Mouse (Mus musculus) liver, adult (tissue): Measurements from ENCODE around the gene Cdkal1.

ENCODE experiments used
- GATA4 ChIP-seq: IDR thresholded peaks from 2 replicates; pipeline ENCODE4 v1.6.1; 2014; ENCODE audit warnings: mild to moderate bottlenecking, low read length; ENCODE audit not compliant: insufficient replicate concordance

Gene Cdkal1

DNA sequence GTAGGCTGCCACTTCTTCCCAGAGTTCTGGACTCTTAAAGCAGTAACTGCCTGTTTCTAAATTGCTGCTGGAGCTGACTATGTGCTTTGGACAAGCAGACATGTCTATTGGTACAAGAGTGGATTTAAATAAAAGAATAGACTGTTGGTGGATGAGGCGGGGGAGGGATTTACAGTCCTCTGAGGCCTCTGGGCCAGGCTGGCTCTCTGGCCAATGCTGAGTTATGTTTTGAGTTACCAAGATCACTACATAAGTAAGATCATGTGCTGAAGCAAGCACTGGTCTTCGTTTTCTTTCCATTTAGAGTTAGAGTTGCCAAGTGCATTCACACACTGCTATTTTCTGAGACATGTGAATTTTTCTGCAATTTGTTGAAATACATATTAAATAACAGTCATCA, 418.4 kb downstream of the Cdkal1 start:
- no peak for TF ChIP-seq GATA4

DNA sequence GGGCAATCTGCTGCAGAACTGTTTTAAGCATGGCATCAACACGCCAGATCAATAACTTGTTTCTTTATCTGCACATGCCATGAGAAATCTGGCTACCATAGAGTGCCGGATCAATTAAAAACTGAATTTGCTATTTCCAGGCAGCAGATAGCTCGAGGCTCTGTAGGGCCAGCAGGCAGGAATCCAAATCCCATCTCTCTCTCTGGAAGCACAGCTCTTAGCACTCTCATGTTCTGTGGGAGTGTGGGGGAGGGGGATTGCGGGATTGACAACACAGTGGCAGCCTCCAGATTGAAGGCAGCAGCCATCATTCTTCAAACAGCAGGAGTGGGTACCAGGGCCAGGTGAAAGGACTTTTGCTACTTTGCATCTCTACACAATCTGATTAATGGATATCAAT, 420.7 kb downstream of the Cdkal1 start:
- TF ChIP-seq GATA4, result no peak

DNA sequence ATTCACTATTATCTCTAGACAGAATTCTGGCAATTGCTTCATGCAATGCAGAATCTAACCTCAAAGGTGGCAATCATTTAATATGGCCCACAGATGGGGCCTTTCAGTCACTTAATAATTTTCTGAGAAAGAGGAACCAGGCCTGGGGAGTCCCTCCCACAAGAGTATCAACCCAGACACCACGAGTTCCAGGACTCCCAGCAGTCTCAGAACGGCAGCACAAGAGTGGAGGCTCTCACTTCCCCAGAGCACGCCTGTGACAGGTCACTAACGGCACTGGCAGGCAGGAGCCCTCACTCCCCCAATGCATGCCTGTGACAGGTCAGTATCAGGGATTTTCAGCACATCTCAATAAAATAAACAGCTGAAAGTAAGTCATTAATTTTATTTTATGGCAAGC, 424.6 kb downstream of the Cdkal1 start:
- TF ChIP-seq GATA4, result no peak

DNA sequence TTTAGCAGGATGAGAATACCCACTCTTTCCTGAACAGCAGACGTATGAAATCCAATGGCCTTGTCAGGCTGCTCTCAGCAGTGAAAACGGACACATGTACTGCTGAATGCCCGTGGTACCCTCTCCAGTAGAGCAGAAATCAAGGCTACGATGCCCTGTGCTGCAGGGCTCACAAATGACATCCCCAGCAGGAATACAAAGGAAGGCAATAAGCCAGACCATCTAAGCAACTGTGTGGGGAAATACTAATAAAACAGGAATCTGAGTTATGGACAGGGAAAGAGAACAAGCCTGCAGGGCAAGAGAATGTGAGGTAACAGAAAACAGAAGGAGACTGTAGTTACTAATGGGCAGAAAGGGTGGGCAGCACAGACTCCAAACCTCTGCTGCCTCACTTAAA, 425.6 kb downstream of the Cdkal1 start:
- TF ChIP-seq GATA4, result no peak

DNA sequence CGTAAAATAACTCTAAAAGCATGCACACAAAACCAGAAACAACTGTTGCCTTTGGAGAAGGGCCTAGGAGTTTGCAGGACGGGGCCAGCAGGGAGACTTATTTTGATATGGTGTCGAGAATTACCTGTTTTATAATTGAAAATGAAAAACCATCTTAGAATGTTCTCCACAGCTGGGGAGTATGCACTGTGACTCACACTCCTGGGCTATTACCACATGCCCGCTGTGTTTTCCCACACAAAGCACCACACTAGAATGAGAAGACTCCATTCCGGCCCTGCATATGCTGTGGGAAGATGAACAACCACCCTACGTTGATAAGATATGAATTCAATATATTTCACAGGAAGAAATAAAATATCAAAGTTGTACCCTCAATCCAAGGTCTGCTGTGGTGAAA, 426.3 kb downstream of the Cdkal1 start:
- TF ChIP-seq GATA4, result no peak

DNA sequence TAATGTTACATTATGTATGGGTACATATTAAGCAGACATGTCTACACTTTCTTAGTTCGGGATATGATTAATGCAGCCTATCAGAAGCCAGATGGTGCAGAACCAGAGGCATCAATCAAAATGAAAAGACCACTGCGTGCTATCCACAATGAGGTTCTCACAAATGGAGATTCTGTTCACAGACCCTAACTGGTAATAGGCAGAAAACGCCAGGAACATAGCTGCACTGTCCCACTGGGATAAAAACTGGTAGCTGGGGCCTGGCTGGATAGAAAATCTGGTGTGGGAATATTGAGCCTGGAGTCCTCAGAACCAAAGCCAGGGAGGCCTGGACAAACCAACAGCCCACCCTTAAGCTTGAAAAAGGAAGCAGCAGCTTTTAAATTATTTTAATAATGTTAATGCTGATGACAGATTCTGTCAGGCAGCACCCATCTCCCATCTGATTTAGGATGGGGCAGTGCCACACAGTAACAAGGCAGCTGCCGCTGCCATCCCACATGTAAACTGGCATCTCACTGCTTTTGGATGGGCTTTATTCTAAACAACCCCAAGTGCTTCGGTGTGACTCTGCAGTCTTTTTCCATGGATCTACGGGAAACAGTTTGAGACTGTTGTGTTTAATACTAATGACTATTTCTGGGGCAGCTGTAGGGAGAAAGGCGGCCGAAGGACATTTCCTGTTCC, 438.9 kb downstream of the Cdkal1 start:
- TF ChIP-seq GATA4, result no peak

DNA sequence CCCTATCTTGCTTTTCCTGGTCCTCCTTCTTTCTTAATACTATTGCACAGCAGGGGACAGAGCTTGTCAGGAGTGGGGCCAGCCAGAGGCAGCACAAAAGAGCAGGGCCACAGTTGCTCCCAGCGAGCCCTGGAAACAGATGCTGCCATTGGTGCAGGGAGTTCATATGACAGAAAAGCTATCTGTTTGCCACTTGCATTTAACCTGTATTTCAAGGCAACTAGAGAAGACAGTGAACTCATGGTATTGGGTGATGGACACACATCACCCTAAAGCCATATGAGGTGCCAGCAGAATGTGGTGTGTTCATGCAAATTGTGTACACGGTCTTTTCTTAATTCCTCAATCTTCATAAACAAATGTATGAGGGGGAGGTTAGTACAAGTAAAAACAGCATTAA, 439.5 kb downstream of the Cdkal1 start:
- no peak for TF ChIP-seq GATA4

DNA sequence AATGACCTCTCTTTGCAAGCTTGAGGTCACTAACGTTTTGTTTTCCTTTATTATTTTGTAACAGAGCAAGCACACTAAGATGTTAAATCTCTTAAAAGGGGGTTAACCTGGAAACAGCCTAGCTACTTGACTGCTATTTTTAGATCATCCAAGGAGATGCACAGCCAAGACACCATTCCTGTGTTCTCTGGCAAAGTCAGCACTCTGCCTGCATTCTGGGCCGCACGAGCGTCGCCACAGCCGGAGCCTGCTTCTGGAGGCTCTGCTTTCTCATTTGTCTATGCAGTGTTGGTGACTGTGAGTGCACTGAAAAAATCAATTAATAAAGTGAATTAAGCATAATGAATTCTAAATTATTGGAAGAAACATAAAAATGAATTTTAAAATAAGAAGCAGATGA, 440.6 kb downstream of the Cdkal1 start:
- TF ChIP-seq GATA4, result no peak

DNA sequence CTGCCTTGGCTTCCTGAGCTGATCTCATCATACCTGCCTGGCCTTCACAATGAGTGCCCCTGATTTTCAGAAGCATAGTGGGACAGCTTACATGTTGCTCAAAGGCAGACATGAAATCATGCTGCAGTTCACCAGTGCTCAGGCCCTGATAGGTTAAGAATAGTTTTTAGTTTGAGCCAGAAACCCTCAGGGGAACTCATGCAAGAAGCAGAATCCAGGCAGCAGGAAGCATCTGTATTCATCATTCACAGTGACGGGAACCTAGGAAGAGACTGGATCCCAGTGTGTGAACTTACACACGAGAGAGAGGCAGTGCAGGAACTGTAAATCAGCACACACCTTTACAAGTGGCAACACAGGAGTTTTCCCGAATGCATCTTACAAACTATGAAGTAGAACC, 441.0 kb downstream of the Cdkal1 start:
- TF ChIP-seq GATA4, result no peak

DNA sequence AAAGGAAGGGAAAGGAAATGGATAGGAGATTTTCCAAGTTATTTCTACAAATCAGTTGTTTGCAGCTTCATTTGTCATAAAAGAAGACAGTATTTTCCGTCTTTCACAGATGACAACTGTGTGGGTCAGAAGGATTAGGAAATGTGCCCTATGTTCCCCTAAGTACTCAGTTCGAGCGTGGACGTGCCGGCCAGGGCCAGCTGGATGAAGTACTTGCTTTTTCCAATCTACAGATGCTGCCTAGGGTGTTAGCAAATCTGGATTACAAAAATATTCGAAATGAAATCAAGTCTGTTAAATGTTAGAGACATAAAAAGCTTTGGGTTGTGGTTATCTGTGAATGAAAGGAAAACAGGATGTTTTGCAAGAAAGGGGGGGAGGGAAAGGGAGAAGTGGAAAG, 444.3 kb downstream of the Cdkal1 start:
- no peak for TF ChIP-seq GATA4

DNA sequence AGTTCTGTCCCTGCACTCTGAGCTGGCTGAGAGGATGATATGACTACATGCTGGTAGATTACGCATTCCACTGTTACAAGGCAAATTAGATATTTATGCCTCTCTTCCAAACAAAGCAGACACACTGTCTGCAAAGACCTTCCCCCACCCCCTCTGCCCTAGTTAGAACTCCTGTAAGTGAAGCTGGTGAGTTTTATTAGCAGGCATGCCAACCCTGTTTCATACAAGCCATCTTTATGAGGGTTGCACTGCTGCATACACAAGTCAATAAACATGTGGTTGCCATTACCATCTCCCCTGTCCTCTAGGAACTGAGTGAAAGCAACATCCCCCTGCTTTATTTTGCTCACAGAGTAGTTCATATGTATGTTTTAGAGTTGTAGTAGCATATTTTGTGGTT, 447.9 kb downstream of the Cdkal1 start:
- TF ChIP-seq GATA4, result no peak

DNA sequence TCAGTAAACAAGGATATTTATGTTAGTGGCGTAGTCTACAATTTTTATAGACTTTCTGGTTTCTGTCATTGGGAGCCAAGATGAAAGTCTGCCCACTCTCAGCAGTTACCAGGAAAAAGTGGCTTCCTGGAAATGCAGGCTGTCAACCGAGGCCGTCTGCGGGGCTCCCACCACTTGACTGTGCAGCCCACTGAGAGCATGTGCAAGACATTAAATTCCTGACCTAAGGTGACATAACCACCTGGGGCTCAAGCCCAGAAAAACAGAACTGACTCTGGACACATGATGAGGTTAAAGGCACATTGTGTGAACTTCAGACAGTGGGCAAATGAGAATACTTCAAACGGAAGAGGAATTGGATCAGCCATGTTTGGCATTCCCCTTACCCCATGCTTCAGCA, 450.2 kb downstream of the Cdkal1 start:
- TF ChIP-seq GATA4, result no peak

DNA sequence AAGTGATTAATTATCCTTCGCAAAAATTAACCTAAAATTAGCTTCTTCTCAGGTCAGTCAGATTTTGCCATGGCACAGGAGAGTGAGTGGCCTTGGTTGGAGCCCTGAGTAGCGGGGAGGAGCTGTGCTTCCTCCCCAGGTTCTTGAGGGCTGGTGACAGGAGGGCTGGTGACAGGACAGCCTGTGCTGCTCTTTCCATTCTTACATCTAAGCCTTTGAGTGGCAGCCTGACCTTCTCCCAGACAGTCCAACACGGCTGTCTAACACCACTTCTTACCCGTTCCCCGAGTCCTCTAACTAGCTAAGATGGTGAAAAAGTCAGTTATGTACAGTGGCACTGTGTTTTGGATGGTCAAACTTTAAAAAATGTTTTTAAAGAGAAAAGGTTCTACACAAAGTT, 452.3 kb downstream of the Cdkal1 start:
- TF ChIP-seq GATA4, result no peak

DNA sequence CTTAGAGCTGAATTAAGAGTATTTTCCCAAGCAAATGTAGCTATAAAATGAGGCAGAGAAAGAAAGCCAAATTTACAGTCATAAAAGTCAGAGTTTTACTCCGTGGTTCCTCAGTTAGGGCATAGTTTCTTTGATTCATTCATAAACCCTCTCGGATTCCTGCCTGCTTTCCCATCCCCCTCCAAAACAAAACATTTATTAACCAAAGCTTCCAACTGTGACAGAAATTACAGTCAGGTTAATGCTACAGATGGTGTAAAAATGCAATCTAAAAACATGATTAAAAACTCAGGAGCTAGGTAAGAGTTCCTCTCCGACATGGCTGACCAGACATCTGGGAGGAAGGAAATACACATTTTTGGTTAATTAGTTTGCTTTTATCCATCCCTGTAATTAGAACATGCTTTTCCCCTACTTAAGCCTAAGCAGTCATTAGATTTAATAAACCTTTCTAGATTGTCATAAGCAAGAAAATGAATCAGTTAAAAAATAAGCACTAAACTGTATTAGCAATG, 452.9 kb downstream of the Cdkal1 start:
- no peak for TF ChIP-seq GATA4

DNA sequence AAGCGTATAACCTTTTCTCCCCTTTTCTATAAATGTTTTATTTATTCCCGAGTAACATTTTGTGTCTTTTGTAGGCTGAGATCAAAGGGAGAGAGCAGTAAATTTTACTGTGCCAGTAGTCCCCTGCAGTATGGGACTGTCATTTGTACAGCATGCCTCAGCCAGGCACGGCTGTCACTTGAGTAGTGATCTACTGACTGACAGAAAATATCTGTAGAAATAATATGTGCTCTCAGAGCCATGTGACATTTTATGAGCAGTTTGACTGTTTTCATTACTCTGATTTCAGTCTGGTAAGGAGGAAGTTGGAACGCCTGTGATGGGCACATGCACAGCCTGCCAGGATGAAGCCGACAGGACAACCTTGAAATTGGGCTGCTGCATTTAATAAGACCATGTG, 455.6 kb downstream of the Cdkal1 start:
- no peak for TF ChIP-seq GATA4

DNA sequence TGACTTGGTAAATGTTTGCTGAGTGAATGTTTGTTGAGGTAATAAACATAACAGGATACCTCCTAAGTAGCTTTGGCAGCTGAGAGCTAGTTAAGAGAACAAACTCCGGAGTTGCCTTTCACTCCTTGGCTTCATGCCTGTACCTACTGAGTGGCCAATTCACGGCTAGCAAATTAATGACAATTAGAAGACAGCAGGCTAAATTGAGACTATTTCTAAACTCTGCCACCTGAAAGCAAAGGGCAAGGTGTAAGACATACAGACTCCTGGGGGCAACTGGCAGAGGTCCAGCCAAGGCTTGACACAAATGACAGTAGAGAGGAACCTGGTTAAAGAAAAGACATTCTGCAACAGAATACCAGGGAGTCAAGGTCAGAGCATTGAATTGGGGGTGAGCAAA, 457.0 kb downstream of the Cdkal1 start:
- TF ChIP-seq GATA4, result no peak

DNA sequence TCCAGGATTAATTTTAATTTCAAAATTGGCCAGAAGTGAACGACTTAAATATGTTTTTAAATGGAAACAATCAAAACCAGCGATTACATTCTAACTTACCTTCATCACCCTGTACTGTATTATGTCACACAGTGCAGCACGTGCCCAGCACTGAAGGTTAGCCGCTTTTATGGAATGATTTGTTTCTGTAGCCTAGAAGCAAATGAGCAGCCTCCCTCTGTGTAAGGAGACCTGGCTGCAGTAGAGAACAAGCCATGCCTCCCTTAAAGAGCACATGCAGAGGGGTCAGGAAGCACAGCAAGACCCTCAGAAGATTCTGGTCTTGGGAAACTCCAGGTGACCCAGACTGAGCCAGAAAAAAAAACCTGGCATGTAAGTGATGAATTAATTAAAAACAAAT, 459.8 kb downstream of the Cdkal1 start:
- no peak for TF ChIP-seq GATA4
